Mouse (Mus musculus) MEL (cell line): Measurements from ENCODE around the gene Sertad1. TPM values are rescaled to one million over a fixed set of nuclear protein-coding genes. Genes with fewer than 3 reads are reported as not detected.

ENCODE experiments used
- DNase-seq: peaks from one replicate; pipeline ENCODE4 v3.0.0; 2011; ENCODE audit warnings: low read depth, low spot score
- H3K27ac ChIP-seq: 2 replicates; pipeline ENCODE4 v1.5.1; 2012; ENCODE audit warnings: low read depth, mild to moderate bottlenecking, control low read depth, low read length, moderate library complexity; ENCODE audit not compliant: control insufficient read depth
- H3K27me3 ChIP-seq, 2 experiments: fragments of 150-350 bp in 1 of 2; sonication (generic) in 1 of 2; 2 replicates each; pipeline ENCODE4 v1.6.1; 2012; ENCODE audit warnings: low read length in 2 of 2, mild to moderate bottlenecking in 2 of 2, improper control_type of control experiment in 1 of 2, moderate library complexity in 1 of 2; ENCODE audit not compliant: insufficient read depth in 2 of 2, control insufficient read depth in 1 of 2
- H3K36me3 ChIP-seq, 2 experiments: 2 replicates each; pipeline ENCODE4 v1.6.1; 2012 to 2014; ENCODE audit warnings: low read length in 2 of 2, improper control_type of control experiment in 1 of 2, inconsistent platforms in 1 of 2, mild to moderate bottlenecking in 1 of 2; ENCODE audit not compliant: insufficient read depth in 2 of 2, control insufficient read depth in 1 of 2
- H3K4me1 ChIP-seq, 2 experiments: fragments of 150-350 bp in 1 of 2; sonication (generic) in 1 of 2; 2 replicates each; pipeline ENCODE4 v1.6.1; 2012; ENCODE audit warnings: low read length in 2 of 2, improper control_type of control experiment in 1 of 2, mild to moderate bottlenecking in 1 of 2; ENCODE audit not compliant: insufficient read depth in 2 of 2, control insufficient read depth in 1 of 2
- H3K4me3 ChIP-seq, 2 experiments: fragments of 150-350 bp in 1 of 2; sonication (generic) in 1 of 2; 2 replicates each; pipeline ENCODE4 v1.5.1; 2012; ENCODE audit warnings: low read depth in 2 of 2, low read length in 2 of 2, mild to moderate bottlenecking in 2 of 2, moderate library complexity in 2 of 2, control low read depth in 1 of 2, improper control_type of control experiment in 1 of 2; ENCODE audit not compliant: control insufficient read depth in 1 of 2, insufficient read depth in 1 of 2
- H3K79me2 ChIP-seq: 2 replicates; pipeline ENCODE4 v1.6.1; 2012; ENCODE audit warnings: mild to moderate bottlenecking, low read length, moderate library complexity; ENCODE audit not compliant: control insufficient read depth, poor library complexity, insufficient read depth
- H3K9ac ChIP-seq: 2 replicates; pipeline ENCODE4 v1.6.1; 2012; ENCODE audit warnings: low read depth, mild to moderate bottlenecking, control low read depth, low read length, moderate library complexity; ENCODE audit not compliant: control insufficient read depth, poor library complexity, severe bottlenecking
- H3K9me3 ChIP-seq: fragments of 150-350 bp; sonication (generic); replicated peaks from 2 replicates; pipeline ENCODE4 v1.6.1; 2012; ENCODE audit warnings: mild to moderate bottlenecking, low read length, improper control_type of control experiment, moderate library complexity; ENCODE audit not compliant: insufficient read depth
- BHLHE40 ChIP-seq: IDR thresholded peaks from 2 replicates; pipeline ENCODE4 v1.6.1; 2012; ENCODE audit warnings: low read depth, mild to moderate bottlenecking, inconsistent platforms, low read length, improper control_type of control experiment, borderline replicate concordance
- CHD1 ChIP-seq: IDR thresholded peaks from 2 replicates; pipeline ENCODE4 v1.6.1; 2012; ENCODE audit warnings: low read depth, mild to moderate bottlenecking, inconsistent platforms, low read length, improper control_type of control experiment
- ELF1 ChIP-seq: IDR thresholded peaks from 2 replicates; pipeline ENCODE4 v1.6.1; 2014; ENCODE audit warnings: low read depth, mild to moderate bottlenecking, inconsistent platforms, low read length, improper control_type of control experiment, moderate library complexity
- EP300 ChIP-seq, 2 experiments: IDR thresholded peaks; 2 replicates each; pipeline ENCODE4 v1.6.1; 2011; ENCODE audit warnings: improper control_type of control experiment in 2 of 2, low read length in 2 of 2, low read depth in 1 of 2, mild to moderate bottlenecking in 1 of 2
- ETS1 ChIP-seq: IDR thresholded peaks from 2 replicates; pipeline ENCODE4 v1.6.1; 2012; ENCODE audit warnings: low read depth, mild to moderate bottlenecking, inconsistent platforms, low read length, improper control_type of control experiment, moderate library complexity
- GATA1 ChIP-seq: IDR thresholded peaks from 2 replicates; pipeline ENCODE4 v1.6.1; 2011; ENCODE audit warnings: low read depth, low read length, improper control_type of control experiment
- JUND ChIP-seq: IDR thresholded peaks from 2 replicates; pipeline ENCODE4 v1.6.1; 2011; ENCODE audit warnings: low read depth, mild to moderate bottlenecking, improper control_type of control experiment, low read length
- KAT2A ChIP-seq: conservative IDR thresholded peaks from 2 replicates; pipeline ENCODE4 v1.6.1; 2012; ENCODE audit warnings: low read depth, low read length, improper control_type of control experiment, inconsistent platforms
- MAFK ChIP-seq: IDR thresholded peaks from 2 replicates; pipeline ENCODE4 v1.6.1; 2011; ENCODE audit warnings: low read depth, mild to moderate bottlenecking, low read length, improper control_type of control experiment, borderline replicate concordance
- MAX ChIP-seq: IDR thresholded peaks from 2 replicates; pipeline ENCODE4 v1.6.1; 2011; ENCODE audit warnings: low read length, improper control_type of control experiment
- MAZ ChIP-seq: IDR thresholded peaks from 2 replicates; pipeline ENCODE4 v1.6.1; 2012; ENCODE audit warnings: low read depth, mild to moderate bottlenecking, inconsistent platforms, low read length, improper control_type of control experiment
- MEF2A ChIP-seq: IDR thresholded peaks from 2 replicates; pipeline ENCODE4 v1.6.1; 2014; ENCODE audit warnings: low read depth, mild to moderate bottlenecking, inconsistent platforms, low read length, improper control_type of control experiment; ENCODE audit not compliant: poor library complexity, insufficient replicate concordance, severe bottlenecking; ENCODE audit errors: extremely low read depth
- MYB ChIP-seq: IDR thresholded peaks from 2 replicates; pipeline ENCODE4 v1.6.1; 2011; ENCODE audit warnings: mild to moderate bottlenecking, low read depth, low read length, improper control_type of control experiment
- NRF1 ChIP-seq: IDR thresholded peaks from 2 replicates; pipeline ENCODE4 v1.6.1; 2014; ENCODE audit warnings: low read depth, mild to moderate bottlenecking, inconsistent platforms, low read length, improper control_type of control experiment, moderate library complexity; ENCODE audit not compliant: poor library complexity, insufficient read depth, severe bottlenecking
- POLR2AphosphoS2 ChIP-seq: IDR thresholded peaks from 2 replicates; pipeline ENCODE4 v1.6.1; 2011; ENCODE audit warnings: low read length, improper control_type of control experiment
- POLR2AphosphoS5 ChIP-seq: IDR thresholded peaks from 2 replicates; pipeline ENCODE4 v1.6.1; 2012; ENCODE audit warnings: low read depth, borderline replicate concordance, mild to moderate bottlenecking, inconsistent platforms, low read length, moderate library complexity, mixed read lengths
- RAD21 ChIP-seq: IDR thresholded peaks from 2 replicates; pipeline ENCODE4 v1.6.1; 2011; ENCODE audit warnings: mild to moderate bottlenecking, low read depth, low read length, improper control_type of control experiment
- RCOR1 ChIP-seq: IDR thresholded peaks from 2 replicates; pipeline ENCODE4 v1.6.1; 2012; ENCODE audit warnings: low read depth, mild to moderate bottlenecking, inconsistent platforms, low read length, improper control_type of control experiment
- SIN3A ChIP-seq: IDR thresholded peaks from 2 replicates; pipeline ENCODE4 v1.6.1; 2012; ENCODE audit warnings: low read length, improper control_type of control experiment, inconsistent platforms
- TBP ChIP-seq: IDR thresholded peaks from 2 replicates; pipeline ENCODE4 v1.8.0; 2011; ENCODE audit warnings: low read depth, low read length, improper control_type of control experiment
- TCF12 ChIP-seq: IDR thresholded peaks from 2 replicates; pipeline ENCODE4 v1.6.1; 2014; ENCODE audit warnings: low read depth, mild to moderate bottlenecking, inconsistent platforms, low read length, improper control_type of control experiment, moderate library complexity
- USF1 ChIP-seq: IDR thresholded peaks from 2 replicates; pipeline ENCODE4 v1.6.1; 2014; ENCODE audit warnings: low read depth, mild to moderate bottlenecking, inconsistent platforms, low read length, improper control_type of control experiment, moderate library complexity
- polyA plus RNA-seq, 2 experiments: library from polyadenylated mRNA; stranded (reverse) in 1 of 2; unstranded in 1 of 2; fragments of >175 nt in 1 of 2; fragments of >200 nt in 1 of 2; gene quantifications; 2 replicates each; pipeline versions ENCODE4 v1.2.1 to v1.2.4; 2012; ENCODE audit warnings: low replicate concordance in 2 of 2, low read depth in 1 of 2; ENCODE audit not compliant: insufficient read length in 2 of 2, insufficient read depth in 1 of 2, missing spikeins in 1 of 2
- total RNA-seq: library from RNA; depleted of rRNA; stranded (reverse); fragments of 300-350 nt; gene quantifications from 2 replicates; pipeline ENCODE4 v1.2.3, GENCODE M21; 2012

Sertad1 gene
- total and polyA plus RNA-seq, 3 experiments = 9.9 to 10.6 TPM; not detected in 1

GRCm38 (mm10) chr7:27501620-27502019 lies 14.9 kb downstream of the Sertad1 start:
- no peak overlapping the region for H3K9ac ChIP-seq
- no peaks in the 10 kb centered on the region for H3K9me3 ChIP-seq
- H3K4me1 ChIP-seq = 0 out of 4 replicates have a peak, but pooled peaks cover 0 to under 1% of the 10 kb centered on the region in 2 experiments
- no peaks in the 10 kb centered on the region for H3K79me2 ChIP-seq
- H3K4me3 ChIP-seq = no peak overlapping the region
- TF ChIP-seq SIN3A (no peak), MEF2A (no peak), TBP (no peak), MYB (no peak), BHLHE40 (no peak), GATA1 (no peak), POLR2AphosphoS5 (no peak)
- no peaks in the 10 kb centered on the region for H3K36me3 ChIP-seq
- no peaks in the 10 kb centered on the region for H3K27me3 ChIP-seq
- H3K27ac ChIP-seq = no peak overlapping the region
- DNase-seq = no peak

- Histone ChIP-seq H3K9ac (peak overlapping the region; percentile 44), H3K9me3 (no peaks in the 10 kb centered on the region), H3K4me1 (peaks cover 3 to 6% of the 10 kb centered on the region in 2 experiments; a peak in 3 of 4 replicates), H3K4me3 (peak overlapping the region; percentile 2 to 84; a peak in 2 of 4 replicates), H3K27me3 (no peaks in the 10 kb centered on the region), H3K79me2 (no peaks in the 10 kb centered on the region; the same call in 1 of the 2 replicates), H3K27ac (no peak overlapping the region), H3K36me3 (peaks cover 0 to 9% of the 10 kb centered on the region in 2 experiments; a peak in 2 of 4 replicates)
- peak; percentile 40 for DNase-seq
- TF ChIP-seq POLR2AphosphoS5 (no peak), MYB (no peak), MAFK (no peak), ELF1 (no peak), TCF12 (no peak), CHD1 (no peak), KAT2A (no peak), NRF1 (no peak), JUND (no peak), POLR2AphosphoS2 (no peak), ETS1 (no peak), BHLHE40 (no peak), RCOR1 (no peak), USF1 (no peak), MAZ (no peak), MEF2A (no peak), RAD21 (no peak), GATA1 (no peak), MAX (no peak), EP300 (IDR thresholded peaks at IDR 0.05; ENCODE audit: low read depth in 1 of 2, low read length in 2 of 2) (no peak)
Measured at GRCm38 (mm10) chr7:27506765-27507370, 20.2 kb downstream of the Sertad1 start.
